ENCODE assay signal across 19 mouse cellular contexts in genomic region chr5:9106806-9107205, GRCm38 (mm10). TPM values are rescaled to one million over a fixed set of nuclear protein-coding genes. Genes with fewer than 3 reads are reported as not detected.
DNase-seq lines count a peak whose midpoint lies in the region; ATAC-seq and TF ChIP-seq lines count a peak whose summit lies in the region.
"Had no signal": no experiment of that assay in that cellular context is flagged by ENCODE, and none has a peak within 500 bp of the region (broad histone marks: within the 10 kb centered on the region; RNA-seq: fewer than 3 reads in every experiment).

No protein-coding gene starts in this region.

- no peaks in the 10 kb centered on the region for H3K9me3 ChIP-seq in heart, embryonic 10.5 days
- no peaks in the 10 kb centered on the region for H3K9me3 ChIP-seq in heart, embryonic 11.5 days (replicated peaks; ENCODE audit: control insufficient read depth, low read length)
- H3K9me3 ChIP-seq in forebrain, embryonic 15.5 days: no peaks in the 10 kb centered on the region
- H3K9me3 ChIP-seq: heart, embryonic 15.5 days; hindbrain, embryonic 12.5 days; limb, embryonic 13.5 days; neural tube, embryonic 12.5 days had no signal

- H3K27me3 ChIP-seq in heart, embryonic 10.5 days (ENCODE audit: insufficient read depth, poor library complexity, severe bottlenecking): peaks cover 18% of the 10 kb centered on the region; the same call in 1 of the 2 replicates
- H3K27me3 ChIP-seq in heart, embryonic 11.5 days (ENCODE audit: control insufficient read depth, insufficient read depth, low read length): peaks cover 8% of the 10 kb centered on the region
- H3K27me3 ChIP-seq in forebrain, embryonic 15.5 days: no peaks in the 10 kb centered on the region
- H3K27me3 ChIP-seq: neural tube, embryonic 12.5 days had no signal

- ATAC-seq in heart, embryonic 11.5 days (replicated peaks; ENCODE audit: insufficient number of reproducible peaks, low FRiP score, low TSS enrichment): no peak
- ATAC-seq in megakaryocyte, adult 5-6 weeks (ENCODE audit: poor library complexity, severe bottlenecking): peak; percentile 9; the same call in 1 of the 2 replicates
- no peak for ATAC-seq in forebrain, embryonic 15.5 days (replicated peaks)
- ATAC-seq: forebrain, embryonic 16.5 days; midbrain, embryonic 16.5 days had no signal

- H3K27ac ChIP-seq in heart, embryonic 10.5 days: no peak overlapping the region
- H3K27ac ChIP-seq in heart, embryonic 11.5 days (ENCODE audit: low read depth, low read length): no peak overlapping the region
- H3K27ac ChIP-seq in forebrain, embryonic 15.5 days (replicated peaks): no peak overlapping the region
- H3K27ac ChIP-seq: heart, embryonic 15.5 days; hindbrain, embryonic 12.5 days; kidney, postnatal 0 days; limb, embryonic 13.5 days; neural tube, embryonic 12.5 days had no signal

- H3K36me3 ChIP-seq in heart, embryonic 10.5 days: no peaks in the 10 kb centered on the region
- H3K36me3 ChIP-seq in heart, embryonic 11.5 days (ENCODE audit: control insufficient read depth, insufficient read depth, low read length): no peaks in the 10 kb centered on the region
- H3K36me3 ChIP-seq in forebrain, embryonic 15.5 days: no peaks in the 10 kb centered on the region
- H3K36me3 ChIP-seq: heart, embryonic 15.5 days; hindbrain, embryonic 12.5 days; limb, embryonic 13.5 days; neural tube, embryonic 12.5 days had no signal

- H3K9ac ChIP-seq in heart, embryonic 11.5 days (ENCODE audit: low read depth, low read length): no peak overlapping the region
- H3K9ac ChIP-seq in forebrain, embryonic 15.5 days (replicated peaks): no peak overlapping the region
- H3K9ac ChIP-seq: heart, embryonic 15.5 days; hindbrain, embryonic 12.5 days; limb, embryonic 13.5 days; neural tube, embryonic 12.5 days had no signal

- peak; percentile 47 for DNase-seq in heart, embryonic 10.5 days (ENCODE audit: low spot score)
- no peak for DNase-seq in lung, adult 2 months
- DNase-seq in lung, adult 18-20 months: no peak
- peak; percentile 74 to 80 for DNase-seq in adrenal gland, postnatal 36 days
- no peak for DNase-seq in heart, adult 11 months
- DNase-seq: cerebellum, adult 9-10 months; embryo, embryonic 11 days; gastrocnemius, postnatal 14 days; thymus, postnatal 25 days had no signal

- TF ChIP-seq POLR2A in lung, adult 2 months (IDR thresholded peaks at IDR 0.05; ENCODE audit: borderline replicate concordance, extremely low read depth, low read depth, low read length): no peak

- no peaks in the 10 kb centered on the region for H3K4me1 ChIP-seq in heart, embryonic 10.5 days
- no peaks in the 10 kb centered on the region for H3K4me1 ChIP-seq in heart, embryonic 11.5 days (ENCODE audit: control insufficient read depth, insufficient read depth, low read length)
- H3K4me1 ChIP-seq in lung, adult 2 months (ENCODE audit: control insufficient read depth, insufficient read depth, low read length): peaks cover 31% of the 10 kb centered on the region
- 0 out of 2 replicates have a peak, but pooled peaks cover under 1% of the 10 kb centered on the region for H3K4me1 ChIP-seq in forebrain, embryonic 15.5 days
- H3K4me1 ChIP-seq: heart, embryonic 15.5 days had no signal

- H3K4me3 ChIP-seq in heart, embryonic 10.5 days: no peak overlapping the region
- no peak overlapping the region for H3K4me3 ChIP-seq in heart, embryonic 11.5 days (ENCODE audit: low read depth, low read length)
- H3K4me3 ChIP-seq in lung, adult 2 months (replicated peaks; ENCODE audit: extremely low read depth, low read depth, low read length): peak overlapping the region; percentile 21
- H3K4me3 ChIP-seq in forebrain, embryonic 15.5 days: no peak overlapping the region
- H3K4me3 ChIP-seq: heart, embryonic 15.5 days; hindbrain, embryonic 12.5 days; limb, embryonic 13.5 days; neural tube, embryonic 12.5 days had no signal

- WGBS in heart, embryonic 10.5 days: 81% methylated on average over 6 of the region's 6 CpGs
- 74% methylated on average over 6 of the region's 6 CpGs for WGBS in heart, embryonic 11.5 days (ENCODE audit: insufficient replicate concordance)
- 28% methylated on average over 6 of the region's 6 CpGs for WGBS in lung, adult 2 months
- WGBS in forebrain, embryonic 15.5 days: 86% methylated on average over 6 of the region's 6 CpGs

- TF ChIP-seq CTCF in lung, adult 2 months (IDR thresholded peaks at IDR 0.05; ENCODE audit: insufficient read depth, low read length): no peak

- no peak overlapping the region for H3K4me2 ChIP-seq in heart, embryonic 11.5 days
- no peak overlapping the region for H3K4me2 ChIP-seq in forebrain, embryonic 15.5 days (replicated peaks)
- H3K4me2 ChIP-seq: heart, embryonic 15.5 days; hindbrain, embryonic 12.5 days; limb, embryonic 13.5 days; neural tube, embryonic 12.5 days had no signal

RNA-seq across cellular contexts. Expression of gene Tmem243, which starts 6.3 kb away (rescaled TPM):
- polyA plus RNA-seq in heart, embryonic 10.5 days (2016; fragmentation: Nextera tagmentation; extraction: Ambion mirVana): 11.5 and 13.2 TPM in 2 replicates
- 8.7 and 11.4 TPM in 2 replicates for polyA plus RNA-seq in heart, embryonic 11.5 days (2014; fragmentation: Nextera tagmentation; extraction: Ambion mirVana)
- polyA plus RNA-seq in lung, adult 2 months (2012; rRNA removed): 101 and 102 TPM in 2 replicates
- total RNA-seq in adrenal gland, postnatal 36 days (2021): 10 to 100 TPM; 18.6 to 56.8 TPM
- total RNA-seq in megakaryocyte, adult 5-6 weeks (2015): 98.8 and 99.9 TPM in 2 replicates
- 69.8 and 75.7 TPM in 2 replicates for total RNA-seq in megakaryocyte, adult 5-6 weeks (2017)
- polyA plus RNA-seq in forebrain, embryonic 15.5 days (2015; fragmentation: Nextera tagmentation; extraction: Ambion mirVana): 13.1 and 13.7 TPM in 2 replicates

RNA-seq across cellular contexts. Expression of gene Dmtf1, which starts 54.8 kb away (rescaled TPM):
- polyA plus RNA-seq in heart, embryonic 10.5 days (2016; fragmentation: Nextera tagmentation; extraction: Ambion mirVana): 37.1 and 45.0 TPM in 2 replicates
- 36.7 and 39.3 TPM in 2 replicates for polyA plus RNA-seq in heart, embryonic 11.5 days (2014; fragmentation: Nextera tagmentation; extraction: Ambion mirVana)
- polyA plus RNA-seq in lung, adult 2 months (2012; rRNA removed): 8.4 and 14.0 TPM in 2 replicates
- 10 to 100 TPM; 26.2 to 27.1 TPM for total RNA-seq in adrenal gland, postnatal 36 days (2021)
- total RNA-seq in megakaryocyte, adult 5-6 weeks (2015): 35.0 and 37.1 TPM in 2 replicates
- 44.3 and 59.4 TPM in 2 replicates for total RNA-seq in megakaryocyte, adult 5-6 weeks (2017)
- polyA plus RNA-seq in forebrain, embryonic 15.5 days (2015; fragmentation: Nextera tagmentation; extraction: Ambion mirVana): 67.9 and 68.2 TPM in 2 replicates

Comparison
In these comparisons a context has a peak if more than half of its experiments do, and no peak if none do; other contexts are left out.
1. DNase-seq: peak in heart, embryonic 10.5 days (single experiment) and adrenal gland, postnatal 36 days (2 of 2); none in lung, adult 2 months (single experiment), lung, adult 18-20 months (0 of 2) and heart, adult 11 months (single experiment).